Mouse (Mus musculus): ENCODE results near the gene Cenpj. TPM values are rescaled to one million over a fixed set of nuclear protein-coding genes. Genes with fewer than 3 reads are reported as not detected.

The Cenpj gene
- 1 to 10 TPM; 2.5 to 2.6 TPM for total RNA-seq (2021)
- long read RNA-seq, experiment 1 = 0 reads
- long read RNA-seq, experiment 2, partial matches to known transcripts = 0 of 4 reads
- long read RNA-seq, experiment 2, other reads (novel, unspliced or antisense) = 4 of 4 reads

- peak; percentile 48 to 59 for DNase-seq (ENCODE audit: low spot score in 2 of 2)
Observed at GRCm38 (mm10) chr14:56575416-56575815, at the start of gene Cenpj, which contains the start of gene Parp4. Cenpj (minus strand) TSS chr14:56575425. Parp4 (plus strand) TSS chr14:56575619.

GRCm38 (mm10) chr14:56620425-56620824 lies 45.2 kb upstream of the Cenpj start:
- no peak for DNase-seq (ENCODE audit: low spot score in 2 of 2)

- DNase-seq (ENCODE audit: low spot score in 2 of 2) = no peak
Observed at GRCm38 (mm10) chr14:56617470-56617869, 42.2 kb upstream of the Cenpj start.

- no peak for DNase-seq (ENCODE audit: low spot score in 2 of 2)
Observed at GRCm38 (mm10) chr14:56613212-56613611, 38.0 kb upstream of the Cenpj start.

GRCm38 (mm10) chr14:56605136-56605535 lies 29.9 kb upstream of the Cenpj start:
- DNase-seq (ENCODE audit: low spot score in 2 of 2) = no peak

- DNase-seq (ENCODE audit: low spot score in 2 of 2) = no peak
Observed at GRCm38 (mm10) chr14:56604438-56604837, 29.2 kb upstream of the Cenpj start.

- DNase-seq (ENCODE audit: low spot score in 2 of 2) = no peak
Observed at GRCm38 (mm10) chr14:56602069-56602468, 26.8 kb upstream of the Cenpj start.

- DNase-seq (ENCODE audit: low spot score in 2 of 2) = peak in 1 of 2 experiments; percentile 30
Observed at GRCm38 (mm10) chr14:56598759-56599158, 23.5 kb upstream of the Cenpj start.

GRCm38 (mm10) chr14:56594811-56595210 lies 19.6 kb upstream of the Cenpj start:
- DNase-seq (ENCODE audit: low spot score in 2 of 2) = no peak

GRCm38 (mm10) chr14:56592191-56592590 lies 17.0 kb upstream of the Cenpj start:
- no peak for DNase-seq (ENCODE audit: low spot score in 2 of 2)

- no peak for DNase-seq (ENCODE audit: low spot score in 2 of 2)
Observed at GRCm38 (mm10) chr14:56582294-56582693, 7.1 kb upstream of the Cenpj start.

- no peak for DNase-seq (ENCODE audit: low spot score in 2 of 2)
Observed at GRCm38 (mm10) chr14:56581117-56581516, 5.9 kb upstream of the Cenpj start.

GRCm38 (mm10) chr14:56579011-56579410 lies 3.8 kb upstream of the Cenpj start:
- DNase-seq (ENCODE audit: low spot score in 2 of 2) = no peak

GRCm38 (mm10) chr14:56575969-56576901 lies 1.0 kb upstream of the Cenpj start:
- no peak for DNase-seq (ENCODE audit: low spot score in 2 of 2)

GRCm38 (mm10) chr14:56572546-56572945 lies 2.7 kb downstream of the Cenpj start:
- DNase-seq (ENCODE audit: low spot score in 2 of 2) = no peak

GRCm38 (mm10) chr14:56571310-56572093 lies 3.7 kb downstream of the Cenpj start:
- DNase-seq (ENCODE audit: low spot score in 2 of 2) = peak; percentile 94 to 97

GRCm38 (mm10) chr14:56569041-56569440 lies 6.2 kb downstream of the Cenpj start:
- no peak for DNase-seq (ENCODE audit: low spot score in 2 of 2)

- DNase-seq (ENCODE audit: low spot score in 2 of 2) = no peak
Observed at GRCm38 (mm10) chr14:56567476-56567875, 7.7 kb downstream of the Cenpj start.

- DNase-seq (ENCODE audit: low spot score in 2 of 2) = no peak
Observed at GRCm38 (mm10) chr14:56559134-56559533, 16.1 kb downstream of the Cenpj start.

- no peak for DNase-seq (ENCODE audit: low spot score in 2 of 2)
Observed at GRCm38 (mm10) chr14:56554716-56555115, 20.5 kb downstream of the Cenpj start.

- no peak for DNase-seq (ENCODE audit: low spot score in 2 of 2)
Observed at GRCm38 (mm10) chr14:56553331-56553730, 21.9 kb downstream of the Cenpj start.

GRCm38 (mm10) chr14:56552924-56553323 lies 22.3 kb downstream of the Cenpj start:
- DNase-seq (ENCODE audit: low spot score in 2 of 2) = no peak
